Mouse (Mus musculus): ENCODE data around the gene Hoxa9. TPM values are rescaled to one million over a fixed set of nuclear protein-coding genes. Genes with fewer than 3 reads are reported as not detected.

Gene Hoxa9
- total RNA-seq, 2 experiments from 2014 or later: 7.8 to 8.3 TPM

DNA sequence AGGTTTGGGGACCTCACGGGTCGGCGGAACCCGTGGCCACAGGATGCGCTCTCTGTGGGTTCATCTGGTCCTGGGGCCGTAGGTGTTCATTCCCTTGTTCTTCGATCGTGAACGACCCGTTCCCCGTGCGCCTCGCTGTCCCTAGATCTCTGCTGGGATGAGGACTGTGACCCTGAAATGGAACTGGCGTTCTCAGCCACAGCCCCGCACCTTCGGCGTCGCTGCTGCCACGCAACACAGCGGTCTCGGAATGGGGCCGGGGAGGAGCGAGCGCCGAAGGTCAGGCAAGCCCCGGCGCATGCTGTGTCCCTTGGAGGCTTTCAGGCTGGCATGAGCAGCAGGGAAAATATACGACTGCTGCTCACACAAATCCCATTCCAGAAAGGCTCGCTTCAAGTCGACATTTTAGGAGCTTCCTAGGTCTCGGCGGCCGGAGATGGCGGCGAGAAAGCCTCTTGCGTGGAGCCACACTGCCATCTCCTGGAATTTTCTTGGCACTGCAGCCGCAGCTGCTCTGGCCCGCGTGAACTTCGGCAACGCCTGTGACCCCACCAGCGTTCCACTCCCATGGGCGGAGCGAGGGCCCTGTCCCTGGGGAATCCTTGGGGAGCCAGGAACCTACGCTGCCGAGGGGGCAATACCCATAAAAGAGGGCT lies 9.4 kb downstream of the Hoxa9 start, which contains the start of gene Hoxa7:
Gene Hoxa7 (minus strand): TSS at position 518 of the 656 bp plus-strand sequence.
- intact Hi-C loops (cut with DNase I; ENCODE audit: low total_unique reads): loop anchor here (5.0 kb wide), 1 partner anchor 634 kb away; no protein-coding TSS in a partner anchor
- peak; percentile 89 for DNase-seq

DNA sequence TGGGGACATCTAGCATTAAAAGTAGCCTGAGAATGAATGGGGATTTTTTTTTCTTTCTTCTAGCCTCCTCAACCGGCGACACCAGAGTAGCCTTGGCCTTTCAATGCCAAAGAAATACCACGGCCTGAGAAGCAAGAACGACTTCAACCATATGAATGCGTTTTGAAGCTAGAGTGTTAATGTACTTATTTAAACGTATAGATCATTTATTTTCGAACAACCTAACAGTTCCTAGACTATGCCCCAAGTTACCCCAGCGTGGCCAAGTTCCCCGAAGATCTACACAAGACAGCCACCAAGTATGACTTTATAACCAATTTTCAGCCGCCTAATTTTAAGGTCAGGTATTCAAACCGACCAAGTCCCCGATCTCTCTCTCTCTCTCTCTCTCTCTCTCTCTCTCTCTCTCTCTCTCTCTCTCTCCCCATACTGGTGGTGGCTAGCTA lies 10.0 kb downstream of the Hoxa9 start:
- intact Hi-C loops (cut with DNase I; ENCODE audit: low total_unique reads): loop anchor here (1.0 to 5.0 kb wide), 2 partner anchors 50 to 634 kb away; no protein-coding TSS in a partner anchor
- no peak for DNase-seq

DNA sequence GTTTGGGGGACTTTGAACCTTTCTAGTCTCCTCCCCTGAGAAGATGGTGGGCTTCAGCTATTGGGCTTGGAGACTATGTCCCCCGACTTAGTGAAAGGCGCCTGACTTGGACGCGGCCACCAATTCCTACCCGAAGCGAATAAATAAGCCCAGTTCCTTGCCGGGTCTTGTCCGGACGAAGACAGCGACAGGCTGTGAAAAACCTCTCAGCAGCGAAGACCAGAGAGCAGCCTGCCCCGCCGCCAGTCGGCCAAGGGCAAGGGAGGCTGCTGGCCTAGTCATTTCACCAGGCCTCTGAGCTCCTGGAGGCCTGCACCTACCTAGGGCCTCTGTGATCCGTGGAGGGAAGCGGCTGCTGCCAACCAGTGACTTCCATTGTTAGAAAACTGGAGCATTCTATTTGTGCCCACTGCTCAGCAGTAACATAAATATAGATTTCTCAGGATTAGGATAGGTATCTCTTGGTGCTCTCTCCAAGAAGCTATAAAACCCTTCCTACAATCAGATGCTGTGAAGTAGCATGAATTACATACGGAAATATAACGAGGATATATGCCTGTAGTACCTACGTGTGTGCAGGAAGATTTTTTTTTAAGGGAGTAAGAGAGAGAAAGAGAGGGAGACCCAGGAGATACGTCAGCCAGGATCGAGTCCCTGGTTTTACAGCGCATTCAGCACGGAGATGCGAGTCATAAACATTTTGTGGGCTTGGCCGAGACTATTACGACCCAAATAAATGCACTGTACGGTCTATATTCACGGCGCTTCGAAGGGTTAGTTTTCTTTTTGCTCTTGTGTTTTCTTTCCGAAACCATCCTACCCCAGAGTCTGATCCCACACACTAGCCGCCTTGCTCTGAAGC lies 10.7 kb downstream of the Hoxa9 start:
- intact Hi-C loops (cut with DNase I; ENCODE audit: low total_unique reads): loop anchor here (1.0 to 5.0 kb wide), 2 partner anchors 49 to 633 kb away; no protein-coding TSS in a partner anchor
- DNase-seq: no peak

DNA sequence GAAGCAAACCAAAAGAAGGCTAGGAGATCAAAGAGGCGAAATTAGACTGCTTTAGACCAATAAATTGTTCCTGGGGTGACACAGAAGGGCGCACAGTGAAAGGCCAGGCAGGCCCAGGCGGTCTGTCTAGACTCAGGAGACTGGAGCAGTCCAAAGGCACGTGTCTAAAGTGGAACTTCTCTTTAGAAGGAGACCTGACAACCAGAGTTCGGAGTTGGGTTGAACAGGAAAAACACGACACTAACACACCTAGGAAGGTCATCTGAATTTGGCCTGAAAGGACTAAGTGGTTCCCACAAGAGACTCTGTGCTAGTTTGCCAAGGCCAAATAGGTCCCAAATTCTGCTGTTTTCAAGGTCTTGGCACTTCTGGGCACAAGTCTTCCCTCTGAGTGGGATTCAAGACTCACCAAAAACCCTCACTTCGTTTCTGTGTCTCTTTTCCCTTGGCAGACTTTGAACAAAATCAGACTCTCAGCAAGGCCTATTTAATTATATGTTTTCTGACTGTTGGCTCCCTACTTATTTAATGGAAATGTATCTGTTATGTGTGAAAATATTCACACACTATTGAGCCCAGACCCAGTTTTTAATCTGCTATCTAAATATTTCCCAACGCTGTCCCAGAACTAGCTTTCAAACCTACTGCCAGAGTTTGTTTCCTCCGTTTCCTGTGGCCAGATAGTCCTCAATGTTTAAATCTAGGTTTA lies 11.5 kb downstream of the Hoxa9 start:
- DNase-seq: no peak
- intact Hi-C loops (cut with DNase I; ENCODE audit: low total_unique reads): no loop called here

DNA sequence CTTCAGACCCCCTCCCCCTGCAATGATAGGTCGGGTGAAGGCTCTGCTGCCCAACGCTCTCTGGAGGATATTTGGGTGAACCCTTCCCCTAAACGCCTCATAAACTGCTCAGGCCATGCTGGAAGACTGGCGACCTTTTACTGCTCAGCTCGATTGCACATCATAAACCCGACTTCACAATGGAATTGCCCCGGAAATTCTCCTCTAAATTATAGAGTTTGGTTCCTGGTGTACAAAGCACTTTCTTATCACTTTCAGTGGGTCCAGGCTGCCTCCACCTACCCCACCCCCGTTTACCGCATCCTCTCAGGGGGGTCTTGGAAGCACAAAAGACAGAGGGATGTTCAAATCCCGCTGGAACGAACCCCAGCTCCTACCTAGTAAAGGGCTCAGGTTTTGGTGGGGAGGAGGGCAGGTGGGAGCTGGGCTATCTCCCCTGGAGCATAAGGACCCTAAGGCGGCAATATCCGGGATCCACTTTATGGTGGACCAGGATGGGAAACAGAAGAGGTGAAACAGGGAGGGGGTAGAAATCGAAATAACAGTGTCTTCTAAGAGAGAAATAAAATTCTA lies 12.2 kb downstream of the Hoxa9 start:
- no peak for DNase-seq
- intact Hi-C loops (cut with DNase I; ENCODE audit: low total_unique reads): no loop called here

DNA sequence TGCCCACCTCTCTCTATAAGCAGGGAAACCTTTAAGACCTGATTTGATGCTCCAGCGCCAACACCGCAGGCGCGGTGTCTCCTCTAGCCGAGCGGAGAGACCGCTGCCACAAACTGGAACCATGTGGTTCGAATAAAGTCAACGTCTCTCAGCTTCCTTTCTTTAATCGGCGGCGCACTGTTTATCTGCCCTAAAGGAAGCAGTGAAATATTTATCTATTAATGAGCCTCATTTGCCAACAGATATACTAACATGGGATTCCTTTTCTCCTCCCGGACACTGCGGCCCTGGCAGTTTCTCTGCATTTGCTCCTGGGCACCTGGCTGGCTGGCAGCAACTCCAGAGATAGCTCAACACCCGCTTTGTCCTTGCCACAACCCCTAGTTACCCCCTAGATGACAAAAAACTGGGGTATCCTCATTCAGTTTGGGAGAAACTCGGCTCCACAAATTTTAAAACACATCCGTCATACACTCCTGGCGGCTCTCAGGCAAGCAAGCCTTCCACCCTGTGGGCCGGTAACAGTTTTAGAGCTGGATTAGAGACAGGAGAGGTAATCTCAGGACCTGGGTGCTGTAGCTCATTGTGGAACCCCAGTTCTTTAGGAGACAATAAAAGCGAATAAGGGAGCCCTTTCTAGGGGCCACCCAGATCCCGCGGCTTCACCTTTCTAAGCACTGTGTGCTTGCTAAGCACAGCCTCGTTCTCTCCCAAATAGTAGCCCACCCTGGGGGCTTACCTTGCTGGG lies 12.8 kb downstream of the Hoxa9 start:
- intact Hi-C loops (cut with DNase I; ENCODE audit: low total_unique reads): no loop called here
- no peak for DNase-seq

DNA sequence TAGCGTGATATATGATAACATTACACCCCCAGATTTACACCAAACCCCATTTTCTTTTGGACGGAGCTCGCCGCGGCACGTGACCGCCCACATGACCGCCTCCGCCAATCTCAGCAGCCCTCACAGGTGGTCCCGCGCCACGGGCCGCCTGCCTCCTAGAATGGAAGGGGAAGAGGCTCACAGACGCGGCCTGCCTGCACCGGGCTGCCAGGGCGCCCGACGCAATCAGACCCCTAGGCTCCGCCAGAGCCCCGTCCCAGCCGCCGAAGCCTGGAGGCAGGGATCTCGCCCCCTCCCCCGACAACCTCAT lies 13.5 kb downstream of the Hoxa9 start:
- intact Hi-C loops (cut with DNase I; ENCODE audit: low total_unique reads): no loop called here
- peak; percentile 86 for DNase-seq

DNA sequence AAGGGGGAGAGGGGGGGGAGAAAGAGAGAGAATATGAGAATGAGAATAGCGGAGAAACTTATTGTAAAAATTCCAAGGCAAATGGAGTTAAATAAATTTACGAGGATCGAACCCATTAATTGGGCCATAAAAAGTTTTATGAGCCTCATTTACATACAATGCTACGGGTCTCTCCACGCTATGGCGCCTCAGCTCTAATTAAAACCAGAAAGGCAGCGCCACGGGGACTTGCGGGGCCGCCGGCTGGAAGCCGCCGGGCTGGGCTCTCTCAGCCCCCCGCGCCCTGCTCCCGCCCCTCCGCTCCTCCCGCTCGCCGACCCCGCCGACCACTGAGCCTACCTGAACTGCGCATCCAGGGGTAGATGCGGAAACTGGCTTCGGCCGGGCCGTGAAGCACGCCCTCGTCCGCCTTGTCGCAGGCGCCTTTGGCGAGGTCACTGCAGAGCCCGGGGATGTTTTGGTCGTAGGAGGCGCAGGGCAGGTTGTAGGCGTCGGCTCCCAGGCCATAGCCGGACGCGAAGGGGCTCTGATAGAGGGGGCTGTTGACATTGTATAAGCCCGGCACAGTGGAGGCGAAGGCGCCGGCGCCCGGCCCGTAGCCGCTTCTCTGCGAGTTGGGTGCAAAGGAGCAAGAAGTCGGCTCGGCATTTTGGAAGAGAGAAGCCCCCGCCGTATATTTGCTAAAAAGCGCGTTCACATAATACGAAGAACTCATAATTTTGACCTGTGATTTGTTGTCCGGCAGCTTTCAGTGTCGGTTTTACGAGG lies 14.0 kb downstream of the Hoxa9 start:
- intact Hi-C loops (cut with DNase I; ENCODE audit: low total_unique reads): no loop called here
- DNase-seq: no peak

DNA sequence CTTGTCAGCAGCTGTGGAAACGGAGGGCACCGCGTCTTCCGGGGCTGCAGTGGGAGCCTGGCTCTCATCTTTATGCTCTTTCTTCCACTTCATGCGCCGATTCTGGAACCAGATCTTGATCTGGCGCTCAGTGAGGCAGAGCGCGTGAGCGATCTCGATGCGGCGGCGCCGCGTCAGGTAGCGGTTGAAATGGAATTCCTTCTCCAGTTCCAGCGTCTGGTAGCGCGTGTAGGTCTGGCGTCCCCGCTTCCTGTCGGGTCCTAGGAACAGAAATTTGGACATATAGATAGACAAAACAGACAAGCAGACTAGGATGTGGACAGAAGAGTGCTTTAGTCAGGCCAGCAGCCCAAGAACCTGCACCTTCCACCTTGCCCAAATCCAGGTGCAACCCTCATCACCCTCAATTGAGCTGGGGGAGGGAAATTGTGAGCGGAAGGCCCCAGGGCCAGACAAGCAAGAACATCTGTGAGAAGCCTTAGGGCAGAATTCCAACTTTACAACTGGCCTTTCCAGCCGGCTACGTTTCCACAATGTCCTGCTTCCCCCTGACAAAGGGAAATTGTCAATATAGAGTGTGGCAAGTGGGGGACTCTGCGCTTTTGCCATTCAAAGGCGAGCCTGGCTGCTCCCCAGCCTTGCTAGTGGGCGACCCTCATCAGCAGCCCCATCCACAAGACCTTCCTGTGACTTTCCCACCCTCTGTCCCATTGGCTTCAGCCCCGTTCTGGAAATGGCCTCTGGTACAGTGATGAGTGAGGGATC lies 14.9 kb downstream of the Hoxa9 start:
- intact Hi-C loops (cut with DNase I; ENCODE audit: low total_unique reads): no loop called here
- DNase-seq: no peak

DNA sequence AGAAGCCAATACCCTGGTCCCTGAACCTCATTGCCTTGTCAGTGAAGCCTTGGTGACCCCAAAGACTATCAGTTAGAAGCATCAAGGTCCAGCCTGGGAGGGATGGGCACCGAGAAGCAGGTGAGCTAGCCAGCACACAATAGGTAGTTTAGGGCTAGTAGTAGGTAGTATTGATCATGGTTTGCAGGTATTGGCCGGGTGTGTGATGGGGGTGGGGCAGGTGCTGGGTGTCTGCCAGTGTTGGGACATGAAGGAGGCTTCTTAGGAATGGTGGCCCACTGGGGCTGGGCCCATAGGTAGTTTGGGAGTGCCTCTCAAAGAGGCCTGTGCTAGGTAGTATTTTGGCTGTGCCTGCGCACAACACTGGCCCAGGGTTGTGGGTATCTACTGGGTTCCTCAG lies 15.8 kb downstream of the Hoxa9 start:
- intact Hi-C loops (cut with DNase I; ENCODE audit: low total_unique reads): no loop called here
- no peak for DNase-seq

DNA sequence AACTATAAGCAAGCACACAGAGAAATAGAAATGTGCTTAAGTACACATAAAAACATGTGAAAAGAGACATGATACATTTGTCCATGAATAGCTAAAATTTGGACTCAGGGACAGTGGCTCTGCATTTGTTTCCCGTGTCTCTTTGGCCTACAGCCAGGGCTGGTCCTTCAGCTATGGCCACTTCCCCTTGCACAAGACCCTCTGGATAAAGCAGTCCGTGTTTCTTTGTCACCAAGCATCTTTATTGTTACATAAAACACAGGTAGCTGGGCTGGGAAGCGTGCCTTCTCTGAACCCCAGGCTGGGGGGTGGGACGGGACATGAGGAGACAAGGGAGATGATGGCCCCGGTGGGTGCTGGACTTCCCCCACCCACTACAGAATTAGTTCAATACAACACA lies 16.6 kb downstream of the Hoxa9 start:
- intact Hi-C loops (cut with DNase I; ENCODE audit: low total_unique reads): no loop called here
- no peak for DNase-seq

DNA sequence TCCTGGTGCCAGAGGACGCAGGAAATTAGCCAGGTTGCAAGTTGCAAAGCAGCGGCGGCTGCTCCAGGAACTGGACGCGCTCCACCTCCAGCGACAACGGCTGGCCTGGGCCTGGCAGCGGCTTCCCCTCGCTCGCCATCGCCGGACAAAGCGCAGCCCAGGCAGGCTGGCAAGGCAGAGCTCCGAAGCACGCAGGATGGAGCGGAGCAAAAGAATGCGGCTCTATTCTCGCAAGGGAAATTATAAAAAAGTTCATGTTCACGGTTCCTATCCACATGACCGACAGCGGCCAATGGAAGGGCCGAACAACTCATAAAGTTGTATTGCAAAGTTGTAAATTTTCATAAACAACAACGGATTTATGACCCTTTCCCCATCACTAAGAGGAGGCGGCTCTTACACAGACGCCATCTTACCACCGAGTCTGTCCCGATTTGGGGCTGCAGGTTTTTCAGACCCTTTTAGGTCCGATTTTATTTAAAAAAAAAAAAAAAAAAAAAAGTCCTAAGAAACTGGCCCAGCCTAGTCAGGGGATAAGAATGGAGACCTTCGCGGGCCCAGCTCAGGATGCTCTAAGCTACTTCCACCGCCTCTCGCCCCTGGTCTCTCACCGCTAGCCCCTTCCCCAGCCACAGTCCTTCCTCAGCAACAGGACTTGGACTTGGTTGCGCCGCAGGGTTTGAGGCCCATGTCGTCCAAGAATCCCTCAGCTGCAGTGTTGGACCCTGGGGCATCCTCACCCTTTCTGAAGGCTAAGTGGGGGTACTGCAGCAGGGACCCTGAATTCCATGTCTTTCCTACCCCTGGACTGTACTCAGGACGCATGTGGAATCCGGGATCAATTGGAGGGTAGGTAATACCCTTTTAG lies 17.5 kb downstream of the Hoxa9 start, which contains the start of the genes Hoxa3 and Gm28308:
Gene Hoxa3 (minus strand): TSS at position 218 of the 868 bp plus-strand sequence.
Gene Gm28308 (minus strand): TSS at position 221 of the 868 bp plus-strand sequence.
- intact Hi-C loops (cut with DNase I; ENCODE audit: low total_unique reads): no loop called here
- peak; percentile 76 for DNase-seq

DNA sequence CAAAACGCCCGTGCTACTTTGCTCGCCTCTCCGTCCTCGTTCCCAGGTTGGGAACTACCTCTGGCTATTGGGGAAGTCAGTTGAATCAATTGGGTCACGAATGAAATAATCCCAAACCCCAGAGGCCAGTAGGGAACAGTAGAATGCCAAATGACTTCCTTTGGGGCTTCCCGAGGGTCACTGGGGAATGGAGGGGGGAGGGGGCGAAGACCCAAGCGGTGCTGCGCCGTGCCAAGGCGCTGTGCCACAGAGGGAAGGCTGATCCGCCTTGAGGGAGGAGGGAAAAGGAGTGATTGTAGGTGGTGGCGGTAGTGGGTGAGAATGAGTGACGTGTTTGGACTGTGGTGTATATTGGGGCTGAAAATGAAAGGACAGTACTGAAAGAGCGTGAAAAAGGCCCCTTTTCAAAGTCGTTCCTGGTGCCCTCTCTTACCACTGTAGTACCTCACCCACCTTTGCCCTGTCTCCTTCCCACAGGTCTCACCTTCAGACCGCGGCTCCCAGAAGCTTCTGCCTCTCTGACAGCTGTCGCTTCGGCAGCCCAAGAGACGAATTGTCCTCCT lies 18.3 kb downstream of the Hoxa9 start:
- no peak for DNase-seq
- intact Hi-C loops (cut with DNase I; ENCODE audit: low total_unique reads): no loop called here

DNA sequence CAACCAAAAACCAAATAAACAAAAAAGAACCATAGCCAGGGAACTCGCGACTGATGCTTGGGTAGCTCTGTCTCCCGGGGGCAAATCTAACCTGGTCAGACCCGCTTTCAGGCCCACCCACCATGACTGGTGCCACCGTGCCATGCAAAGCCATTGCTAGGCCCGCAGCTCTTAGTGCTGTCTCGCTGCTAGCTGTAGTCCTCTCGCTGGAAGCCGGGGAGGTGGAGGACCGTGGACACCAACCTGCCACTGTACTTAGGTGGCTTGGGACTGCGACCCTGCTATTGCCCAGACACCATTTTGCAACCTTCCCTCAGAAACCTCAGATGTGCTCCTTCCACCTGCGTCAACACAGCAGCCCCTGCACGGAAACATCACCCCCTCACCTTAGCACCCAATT lies 18.9 kb downstream of the Hoxa9 start:
- no peak for DNase-seq
- intact Hi-C loops (cut with DNase I; ENCODE audit: low total_unique reads): no loop called here

DNA sequence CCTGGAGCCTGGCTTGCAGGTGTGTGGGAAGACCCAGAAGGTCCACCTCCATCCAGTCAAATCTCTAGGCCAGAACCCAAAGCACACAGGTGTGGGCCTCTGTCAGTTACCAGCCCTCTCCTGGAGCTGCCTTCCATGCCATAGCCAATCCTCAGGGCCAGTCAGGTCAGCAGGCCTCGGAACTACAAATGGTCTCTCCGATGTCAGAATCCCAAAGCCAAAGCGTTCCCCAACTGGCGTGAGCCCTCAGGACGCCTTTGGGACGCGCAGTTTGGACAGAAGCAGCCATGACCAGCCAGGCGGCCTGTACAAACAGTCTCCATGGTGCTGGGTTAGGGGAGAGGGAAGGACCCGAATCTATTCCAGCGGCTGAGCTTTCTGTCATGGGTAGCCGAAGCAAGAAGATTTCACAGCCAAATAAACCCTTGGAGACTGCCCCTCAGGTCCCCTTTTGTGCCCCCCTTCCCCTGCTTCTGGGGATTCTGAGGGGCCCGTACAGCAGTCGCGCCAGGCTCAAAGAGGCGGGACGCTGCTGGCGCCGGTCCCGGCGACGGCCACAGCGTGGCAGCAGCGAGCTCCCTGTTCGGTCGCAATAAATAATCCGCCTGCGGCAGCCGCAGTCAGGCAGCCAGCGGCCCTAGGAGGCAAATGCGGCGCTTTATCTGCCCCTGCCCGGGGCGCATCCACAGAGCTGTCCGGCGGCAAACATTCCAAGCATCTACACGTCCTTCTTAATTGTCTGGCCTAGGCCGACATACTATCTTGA lies 19.5 kb downstream of the Hoxa9 start:
- peak; percentile 84 for DNase-seq
- intact Hi-C loops (cut with DNase I; ENCODE audit: low total_unique reads): no loop called here

DNA sequence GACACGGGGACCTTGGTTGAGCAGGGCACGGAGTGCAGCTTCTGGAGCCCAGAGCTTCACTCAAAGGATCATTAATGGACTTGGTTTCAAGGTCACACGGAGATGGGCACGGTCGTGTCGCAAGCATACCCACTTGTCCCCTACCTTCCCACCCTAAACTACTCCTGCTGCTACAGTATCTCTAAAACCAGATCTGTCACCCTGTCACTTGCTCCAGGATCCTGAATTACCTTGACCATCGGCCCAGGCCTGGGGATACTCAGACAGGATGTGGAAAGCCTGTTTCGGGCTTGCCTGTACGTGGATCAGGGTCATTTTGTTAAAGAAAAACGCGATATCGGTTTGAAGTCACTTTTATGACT lies 21.2 kb downstream of the Hoxa9 start:
- DNase-seq: no peak
- intact Hi-C loops (cut with DNase I; ENCODE audit: low total_unique reads): no loop called here
